9 mouse cellular contexts compared by ENCODE assay signal in genomic region chr15:31223596-31224134, GRCm38 (mm10). TPM values are rescaled to one million over a fixed set of nuclear protein-coding genes. Genes with fewer than 3 reads are reported as not detected.
DNase-seq lines count a peak whose midpoint lies in the region; ATAC-seq and TF ChIP-seq lines count a peak whose summit lies in the region.
"Had no signal": no experiment of that assay in that cellular context is flagged by ENCODE, and none has a peak within 500 bp of the region (broad histone marks: within the 10 kb centered on the region; RNA-seq: fewer than 3 reads in every experiment).

No protein-coding gene starts in this region.

- H3K9ac ChIP-seq in embryonic facial prominence, embryonic 14.5 days (ENCODE audit: low read depth, low read length), result peak overlapping the region; percentile 92
- peak overlapping the region; percentile 58 for H3K9ac ChIP-seq in limb, embryonic 13.5 days
- peak overlapping the region; percentile 82 for H3K9ac ChIP-seq in neural tube, embryonic 14.5 days (replicated peaks; ENCODE audit: low read depth, low read length)

- H3K27me3 ChIP-seq in C2C12 (ENCODE audit: control insufficient read depth, insufficient read depth, insufficient read length), result no peaks in the 10 kb centered on the region
- H3K27me3 ChIP-seq in embryonic facial prominence, embryonic 14.5 days (replicated peaks; ENCODE audit: control insufficient read depth, insufficient read depth, low read length), result no peaks in the 10 kb centered on the region
- no peaks in the 10 kb centered on the region for H3K27me3 ChIP-seq in limb, embryonic 13.5 days
- no peaks in the 10 kb centered on the region for H3K27me3 ChIP-seq in neural tube, embryonic 14.5 days (ENCODE audit: control insufficient read depth, insufficient read depth, low read length)
- H3K27me3 ChIP-seq: Patski had no signal

- peaks cover 9% of the 10 kb centered on the region for H3K4me1 ChIP-seq in embryonic facial prominence, embryonic 14.5 days (ENCODE audit: control insufficient read depth, insufficient read depth, low read length)
- peaks cover 18% of the 10 kb centered on the region for H3K4me1 ChIP-seq in limb, embryonic 13.5 days
- no peaks in the 10 kb centered on the region; the same call in none of the 2 replicates for H3K4me1 ChIP-seq in neural tube, embryonic 14.5 days (ENCODE audit: control insufficient read depth, insufficient read depth, low read length)

- TF ChIP-seq CTCF in gastrocnemius, adult 2 months (IDR thresholded peaks at IDR 0.05), result no peak
- no peak for TF ChIP-seq CTCF in C2C12 (IDR thresholded peaks at IDR 0.05; ENCODE audit: control insufficient read depth, insufficient read depth, insufficient read length)

- peaks cover 8% of the 10 kb centered on the region for H3K36me3 ChIP-seq in C2C12 (ENCODE audit: control insufficient read depth, insufficient read depth)
- no peaks in the 10 kb centered on the region for H3K36me3 ChIP-seq in embryonic facial prominence, embryonic 14.5 days (ENCODE audit: control insufficient read depth, insufficient read depth, low read length)
- no peaks in the 10 kb centered on the region for H3K36me3 ChIP-seq in limb, embryonic 13.5 days
- H3K36me3 ChIP-seq in neural tube, embryonic 14.5 days (ENCODE audit: control insufficient read depth, insufficient read depth, low read length), result no peaks in the 10 kb centered on the region

- peak overlapping the region; percentile 74 for H3K4me2 ChIP-seq in embryonic facial prominence, embryonic 14.5 days (ENCODE audit: low read depth, low read length)
- peak overlapping the region; percentile 73 for H3K4me2 ChIP-seq in limb, embryonic 13.5 days (replicated peaks)
- H3K4me2 ChIP-seq in neural tube, embryonic 14.5 days (ENCODE audit: low read depth, low read length), result peak overlapping the region; percentile 75

- peak overlapping the region; percentile 100 for H3K4me3 ChIP-seq in gastrocnemius, adult 2 months
- H3K4me3 ChIP-seq in C2C12 (ENCODE audit: insufficient read depth, poor library complexity, severe bottlenecking), result peak overlapping the region; percentile 99
- H3K4me3 ChIP-seq in embryonic facial prominence, embryonic 14.5 days (ENCODE audit: low read depth, low read length), result peak overlapping the region; percentile 91
- H3K4me3 ChIP-seq in limb, embryonic 13.5 days, result peak overlapping the region; percentile 83
- peak overlapping the region; percentile 73 for H3K4me3 ChIP-seq in neural tube, embryonic 14.5 days (ENCODE audit: low read depth, low read length)

- H3K79me3 ChIP-seq in C2C12 (ENCODE audit: low read depth), result peaks cover 39% of the 10 kb centered on the region

- no peak overlapping the region for H3ac ChIP-seq in C2C12 (ENCODE audit: control insufficient read depth, insufficient read length, low read depth)

- peaks cover 45% of the 10 kb centered on the region for H3K79me2 ChIP-seq in C2C12 (ENCODE audit: control insufficient read depth, insufficient read depth)

- ATAC-seq in embryonic facial prominence, embryonic 14.5 days (ENCODE audit: low read depth), result 0 out of 2 replicates have a peak, but pooled peaks have one; percentile 1
- ATAC-seq in limb, embryonic 13.5 days (ENCODE audit: low FRiP score, low read depth), result peak; percentile 21
- ATAC-seq in neural tube, embryonic 14.5 days (ENCODE audit: low read depth), result peak; percentile 13

- H3K9me3 ChIP-seq in embryonic facial prominence, embryonic 14.5 days (ENCODE audit: control insufficient read depth, low read length), result no peaks in the 10 kb centered on the region
- no peaks in the 10 kb centered on the region for H3K9me3 ChIP-seq in limb, embryonic 13.5 days
- H3K9me3 ChIP-seq in neural tube, embryonic 14.5 days (ENCODE audit: control insufficient read depth, low read length), result no peaks in the 10 kb centered on the region

- WGBS in embryonic facial prominence, embryonic 14.5 days, result 42% methylated on average over 15 of the region's 15 CpGs
- 41% methylated on average over 15 of the region's 15 CpGs for WGBS in limb, embryonic 13.5 days
- 46% methylated on average over 15 of the region's 15 CpGs for WGBS in neural tube, embryonic 14.5 days

- H3K27ac ChIP-seq in gastrocnemius, adult 2 months, result peak overlapping the region; percentile 91
- H3K27ac ChIP-seq in embryonic facial prominence, embryonic 14.5 days (replicated peaks; ENCODE audit: low read depth, low read length), result peak overlapping the region; percentile 65
- H3K27ac ChIP-seq in limb, embryonic 13.5 days, result 0 out of 2 replicates have a peak overlapping the region, but pooled peaks have one; percentile 44
- peak overlapping the region; percentile 61 for H3K27ac ChIP-seq in neural tube, embryonic 14.5 days (ENCODE audit: low read depth, low read length)

- intact Hi-C loops in gastrocnemius, adult 2 months (cut with DNase I), result no loop called here
- intact Hi-C loops in gastrocnemius, postnatal 14 days (cut with DNase I; ENCODE audit: low total_unique reads), result no loop called here

- DNase-seq in gastrocnemius, adult 2 months, result no peak
- DNase-seq in gastrocnemius, postnatal 14 days, result no peak
- no peak for DNase-seq in embryonic facial prominence, embryonic 14.5 days (ENCODE audit: low spot score)
- no peak for DNase-seq in urinary bladder, postnatal 25 days (ENCODE audit: low spot score)
- no peak for DNase-seq in layer of hippocampus, postnatal 10 days (ENCODE audit: low spot score in 2 of 2)

TF ChIP-seq in C2C12, 6 proteins besides CTCF, POLR2A, EP300 and RAD21:
- no peak for TF ChIP-seq CEBPB (IDR thresholded peaks at IDR 0.05; ENCODE audit: low read depth)
- no peak for TF ChIP-seq USF1 (IDR thresholded peaks at IDR 0.05; ENCODE audit: low read depth)
- TF ChIP-seq MAX (IDR thresholded peaks at IDR 0.05), result no peak
- no peak for TF ChIP-seq MYOD1 (IDR thresholded peaks at IDR 0.05; ENCODE audit: control insufficient read depth, insufficient read length, low read depth)
- TF ChIP-seq FOSL1 (IDR thresholded peaks at IDR 0.05; ENCODE audit: insufficient read depth, low read length, poor library complexity, severe bottlenecking), result no peak
- TF ChIP-seq MYOG (IDR thresholded peaks at IDR 0.05; ENCODE audit: control insufficient read depth, extremely low read depth, insufficient read length), result no peak

RNA-seq across cellular contexts. Expression of gene Dap, which starts 0.4 kb away (rescaled TPM):
- total RNA-seq in gastrocnemius, adult 2 months (2021), result 10 to 100 TPM in 1 of 2 experiments, 1 to 10 TPM in 1; 6.2 to 11.4 TPM
- 10 to 100 TPM; 22.5 to 28.4 TPM for total RNA-seq in gastrocnemius, postnatal 14 days (2021)
- 566 TPM for polyA plus RNA-seq in C2C12 (2012; fragmentation: generic; extraction: Trizol)
- 120 and 132 TPM in 2 replicates for polyA plus RNA-seq in embryonic facial prominence, embryonic 14.5 days (2014; fragmentation: Nextera tagmentation; extraction: Ambion mirVana)
- polyA plus RNA-seq in limb, embryonic 13.5 days (2015; fragmentation: Nextera tagmentation; extraction: Ambion mirVana), result 85.8 and 91.9 TPM in 2 replicates
- 23.0 and 30.5 TPM in 2 replicates for polyA plus RNA-seq in neural tube, embryonic 14.5 days (2014; fragmentation: Nextera tagmentation; extraction: Ambion mirVana)
- 10 to 100 TPM; 17.2 to 21.4 TPM for total RNA-seq in layer of hippocampus, postnatal 10 days (2021)
